Mouse (Mus musculus): ENCODE results near the gene Ctsd. TPM values are rescaled to one million over a fixed set of nuclear protein-coding genes. Genes with fewer than 3 reads are reported as not detected.
"Not testable (repeated sequence)": the region's sequence is repeated elsewhere in the genome, so short reads cannot be mapped to it uniquely, and the experiment has no call there.

Gene Ctsd
- polyA plus RNA-seq, 1 experiment from 2014 or later: 316 TPM

- Histone ChIP-seq H3K4me3 (ENCODE audit: low read depth, low read length) (no peak overlapping the region), H3K36me3 (ENCODE audit: control insufficient read depth, insufficient read depth, low read length) (no peaks in the 10 kb centered on the region), H3K9ac (ENCODE audit: low read depth, low read length) (no peak overlapping the region), H3K27ac (ENCODE audit: low read depth, low read length) (no peak overlapping the region), H3K4me1 (replicated peaks; ENCODE audit: control insufficient read depth, insufficient read depth, low read length) (no peaks in the 10 kb centered on the region; the same call in 1 of the 2 replicates), H3K27me3 (replicated peaks; ENCODE audit: control insufficient read depth, insufficient read depth, low read length) (no peaks in the 10 kb centered on the region), H3K4me2 (no peak overlapping the region), H3K9me3 (ENCODE audit: control insufficient read depth, low read length) (no peaks in the 10 kb centered on the region)
- DNase-seq (ENCODE audit: low spot score) (no peak), ATAC-seq (replicated peaks; ENCODE audit: low FRiP score) (no peak)
- whole genome bisulfite sequencing: 87% methylated on average over 8 of the region's 8 CpGs
Observed at GRCm38 (mm10) chr7:142408686-142409085, 20.8 kb upstream of the Ctsd start.

- ATAC-seq (replicated peaks; ENCODE audit: low FRiP score): no peak
- no peak overlapping the region for H3K4me3 ChIP-seq (ENCODE audit: low read depth, low read length)
- no peaks in the 10 kb centered on the region for H3K27me3 ChIP-seq (replicated peaks; ENCODE audit: control insufficient read depth, insufficient read depth, low read length)
- H3K4me1 ChIP-seq (replicated peaks; ENCODE audit: control insufficient read depth, insufficient read depth, low read length): no peaks in the 10 kb centered on the region
- no peak for DNase-seq (ENCODE audit: low spot score)
- no peak overlapping the region for H3K4me2 ChIP-seq
- no peaks in the 10 kb centered on the region for H3K36me3 ChIP-seq (ENCODE audit: control insufficient read depth, insufficient read depth, low read length)
- no peak overlapping the region for H3K9ac ChIP-seq (ENCODE audit: low read depth, low read length)
- H3K9me3 ChIP-seq (ENCODE audit: control insufficient read depth, low read length): no peaks in the 10 kb centered on the region
- H3K27ac ChIP-seq (ENCODE audit: low read depth, low read length): no peak overlapping the region
- WGBS: 67% methylated on average over 4 of the region's 4 CpGs
Observed at GRCm38 (mm10) chr7:142407935-142408334, 20.1 kb upstream of the Ctsd start.

- H3K9ac ChIP-seq (ENCODE audit: low read depth, low read length); H3K4me2 ChIP-seq; H3K9me3 ChIP-seq (ENCODE audit: control insufficient read depth, low read length); H3K36me3 ChIP-seq (ENCODE audit: control insufficient read depth, insufficient read depth, low read length); H3K27me3 ChIP-seq (replicated peaks; ENCODE audit: control insufficient read depth, insufficient read depth, low read length); DNase-seq (ENCODE audit: low spot score); H3K4me3 ChIP-seq (ENCODE audit: low read depth, low read length); H3K27ac ChIP-seq (ENCODE audit: low read depth, low read length); ATAC-seq (replicated peaks; ENCODE audit: low FRiP score); H3K4me1 ChIP-seq (replicated peaks; ENCODE audit: control insufficient read depth, insufficient read depth, low read length): not testable (repeated sequence)
- WGBS: 84% methylated on average over 5 of the region's 5 CpGs
Observed at GRCm38 (mm10) chr7:142405134-142405533, 17.3 kb upstream of the Ctsd start.

GRCm38 (mm10) chr7:142403591-142403990 is 15.8 kb upstream of the Ctsd start:
- Histone ChIP-seq H3K9ac (ENCODE audit: low read depth, low read length) (no peak overlapping the region), H3K27ac (ENCODE audit: low read depth, low read length) (no peak overlapping the region), H3K4me3 (ENCODE audit: low read depth, low read length) (no peak overlapping the region), H3K4me2 (no peak overlapping the region), H3K27me3 (replicated peaks; ENCODE audit: control insufficient read depth, insufficient read depth, low read length) (no peaks in the 10 kb centered on the region), H3K4me1 (replicated peaks; ENCODE audit: control insufficient read depth, insufficient read depth, low read length) (peaks cover 11% of the 10 kb centered on the region), H3K9me3 (ENCODE audit: control insufficient read depth, low read length) (no peaks in the 10 kb centered on the region), H3K36me3 (ENCODE audit: control insufficient read depth, insufficient read depth, low read length) (no peaks in the 10 kb centered on the region)
- ATAC-seq (replicated peaks; ENCODE audit: low FRiP score) (0 out of 2 replicates have a peak, but pooled peaks have one; percentile 17), DNase-seq (ENCODE audit: low spot score) (no peak)
- WGBS: 54% methylated on average over 4 of the region's 4 CpGs

- 71% methylated on average over 7 of the region's 7 CpGs for WGBS
- peaks cover 15% of the 10 kb centered on the region for H3K4me1 ChIP-seq (replicated peaks; ENCODE audit: control insufficient read depth, insufficient read depth, low read length)
- DNase-seq (ENCODE audit: low spot score) (no peak), ATAC-seq (replicated peaks; ENCODE audit: low FRiP score) (no peak)
- no peaks in the 10 kb centered on the region for H3K36me3 ChIP-seq (ENCODE audit: control insufficient read depth, insufficient read depth, low read length)
- no peaks in the 10 kb centered on the region for H3K9me3 ChIP-seq (ENCODE audit: control insufficient read depth, low read length)
- H3K4me3 ChIP-seq (ENCODE audit: low read depth, low read length): no peak overlapping the region
- no peaks in the 10 kb centered on the region for H3K27me3 ChIP-seq (replicated peaks; ENCODE audit: control insufficient read depth, insufficient read depth, low read length)
- H3K27ac ChIP-seq (ENCODE audit: low read depth, low read length): no peak overlapping the region
- no peak overlapping the region for H3K4me2 ChIP-seq
- H3K9ac ChIP-seq (ENCODE audit: low read depth, low read length): no peak overlapping the region
Observed at GRCm38 (mm10) chr7:142400750-142401142, 12.9 kb upstream of the Ctsd start.

- 65% methylated on average over 7 of the region's 7 CpGs for WGBS
- H3K27ac ChIP-seq (ENCODE audit: low read depth, low read length): no peak overlapping the region
Observed at GRCm38 (mm10) chr7:142400112-142400749, 12.4 kb upstream of the Ctsd start.

GRCm38 (mm10) chr7:142399250-142399649 is 11.4 kb upstream of the Ctsd start:
- Histone ChIP-seq H3K27me3 (replicated peaks; ENCODE audit: control insufficient read depth, insufficient read depth, low read length) (no peaks in the 10 kb centered on the region), H3K4me3 (ENCODE audit: low read depth, low read length) (no peak overlapping the region), H3K4me2 (no peak overlapping the region), H3K4me1 (replicated peaks; ENCODE audit: control insufficient read depth, insufficient read depth, low read length) (peaks cover 25% of the 10 kb centered on the region), H3K9ac (ENCODE audit: low read depth, low read length) (no peak overlapping the region), H3K36me3 (ENCODE audit: control insufficient read depth, insufficient read depth, low read length) (no peaks in the 10 kb centered on the region), H3K9me3 (ENCODE audit: control insufficient read depth, low read length) (no peaks in the 10 kb centered on the region), H3K27ac (ENCODE audit: low read depth, low read length) (0 out of 2 replicates have a peak overlapping the region, but pooled peaks have one; percentile 9)
- DNase-seq (ENCODE audit: low spot score): no peak
- no peak for ATAC-seq (replicated peaks; ENCODE audit: low FRiP score)
- 33% methylated on average over 1 of the region's 1 CpGs for WGBS

More at GRCm38 (mm10) chr7:142400112-142400749, 12.4 kb upstream of the Ctsd start:
- Histone ChIP-seq H3K27me3 (replicated peaks; ENCODE audit: control insufficient read depth, insufficient read depth, low read length) (no peaks in the 10 kb centered on the region), H3K4me1 (replicated peaks; ENCODE audit: control insufficient read depth, insufficient read depth, low read length) (peaks cover 16% of the 10 kb centered on the region), H3K9ac (ENCODE audit: low read depth, low read length) (no peak overlapping the region), H3K9me3 (ENCODE audit: control insufficient read depth, low read length) (no peaks in the 10 kb centered on the region), H3K4me2 (no peak overlapping the region), H3K36me3 (ENCODE audit: control insufficient read depth, insufficient read depth, low read length) (no peaks in the 10 kb centered on the region), H3K4me3 (ENCODE audit: low read depth, low read length) (no peak overlapping the region)
- ATAC-seq (replicated peaks; ENCODE audit: low FRiP score) (no peak), DNase-seq (ENCODE audit: low spot score) (no peak)

- Histone ChIP-seq H3K4me2 (no peak overlapping the region), H3K9ac (ENCODE audit: low read depth, low read length) (no peak overlapping the region), H3K4me1 (replicated peaks; ENCODE audit: control insufficient read depth, insufficient read depth, low read length) (peaks cover 36% of the 10 kb centered on the region), H3K4me3 (ENCODE audit: low read depth, low read length) (no peak overlapping the region), H3K27ac (ENCODE audit: low read depth, low read length) (0 out of 2 replicates have a peak overlapping the region, but pooled peaks have one; percentile 9), H3K27me3 (replicated peaks; ENCODE audit: control insufficient read depth, insufficient read depth, low read length) (no peaks in the 10 kb centered on the region), H3K9me3 (ENCODE audit: control insufficient read depth, low read length) (no peaks in the 10 kb centered on the region), H3K36me3 (ENCODE audit: control insufficient read depth, insufficient read depth, low read length) (no peaks in the 10 kb centered on the region)
- WGBS: 47% methylated on average over 2 of the region's 2 CpGs
- no peak for ATAC-seq (replicated peaks; ENCODE audit: low FRiP score)
- no peak for DNase-seq (ENCODE audit: low spot score)
Observed at GRCm38 (mm10) chr7:142398052-142398451, 10.2 kb upstream of the Ctsd start.

- no peak overlapping the region for H3K27ac ChIP-seq (ENCODE audit: low read depth, low read length)
- 92% methylated on average over 1 of the region's 1 CpGs for WGBS
- no peak overlapping the region; the same call in 1 of the 2 replicates for H3K9ac ChIP-seq (ENCODE audit: low read depth, low read length)
- DNase-seq (ENCODE audit: low spot score) (no peak), ATAC-seq (replicated peaks; ENCODE audit: low FRiP score) (no peak)
- H3K36me3 ChIP-seq (ENCODE audit: control insufficient read depth, insufficient read depth, low read length): no peaks in the 10 kb centered on the region
- H3K4me1 ChIP-seq (replicated peaks; ENCODE audit: control insufficient read depth, insufficient read depth, low read length): peaks cover 43% of the 10 kb centered on the region
- no peaks in the 10 kb centered on the region for H3K27me3 ChIP-seq (replicated peaks; ENCODE audit: control insufficient read depth, insufficient read depth, low read length)
- no peak overlapping the region for H3K4me3 ChIP-seq (ENCODE audit: low read depth, low read length)
- no peak overlapping the region for H3K4me2 ChIP-seq
- H3K9me3 ChIP-seq (ENCODE audit: control insufficient read depth, low read length): no peaks in the 10 kb centered on the region
Observed at GRCm38 (mm10) chr7:142396611-142397010, 8.8 kb upstream of the Ctsd start.

All from liver, embryonic 11.5 days (tissue).